Mouse (Mus musculus) embryonic stem cell, embryonic (primary cell): ENCODE measurements around the gene Trank1.

Experiments used
- CTCF ChIA-PET, 4 experiments: fragments of 300-600 bp in 2 of 4; fragments of 350-600 bp in 2 of 4; sonication (Branson Sonifier 250); formaldehyde crosslinking; loops; one replicate each; lab custom pipeline; 2022; ENCODE audit warnings: inconsistent platforms in 2 of 4; lab: Charles Lee
- POLR2A ChIA-PET, 4 experiments: fragments of 300-600 bp in 2 of 4; fragments of 350-600 bp in 2 of 4; sonication (Branson Sonifier 250); formaldehyde crosslinking; loops; one replicate each; lab custom pipeline; 2022; ENCODE audit warnings: antibody characterized with exemption in 4 of 4, inconsistent platforms in 1 of 4; lab: Charles Lee

Trank1 gene

GRCm38 (mm10) chr9:111386569-111386968, 75.0 kb downstream of the Trank1 start:
- POLR2A ChIA-PET, result interaction anchor here in 2 of 4 experiments (0.8 to 1.1 kb wide), 2 partner anchors 8 to 115 kb away, joined by 3 read pairs; partner anchors contain the start of genes Epm2aip1 (in 1 of the 2) and Mlh1 (in 1 of the 2)

GRCm38 (mm10) chr9:111387576-111387975, 76.0 kb downstream of the Trank1 start:
- ChIA-PET CTCF (interaction anchor here in 1 of 4 experiments (0.6 kb wide), 1 partner anchor 31 kb away, joined by 3 read pairs; no protein-coding TSS in a partner anchor), POLR2A (no interaction called here)

More at GRCm38 (mm10) chr9:111386569-111386968, 75.0 kb downstream of the Trank1 start:
- CTCF ChIA-PET, result interaction anchor here in 2 of 4 experiments (0.7 to 1.5 kb wide), 2 partner anchors 30 to 373 kb away, joined by 3 read pairs; no protein-coding TSS in a partner anchor

GRCm38 (mm10) chr9:111390016-111390415, 78.5 kb downstream of the Trank1 start:
- POLR2A ChIA-PET, result no interaction called here
- CTCF ChIA-PET, result interaction anchor here in 1 of 4 experiments (1.6 kb wide), 1 partner anchor 101 kb away, joined by 3 read pairs; no protein-coding TSS in a partner anchor

GRCm38 (mm10) chr9:111391036-111391435, 79.5 kb downstream of the Trank1 start:
- ChIA-PET CTCF (no interaction called here), POLR2A (interaction anchor here in 1 of 4 experiments (0.6 kb wide), 1 partner anchor 225 kb away, joined by 4 read pairs; no protein-coding TSS in a partner anchor)

GRCm38 (mm10) chr9:111391926-111392442, 80.4 kb downstream of the Trank1 start:
- ChIA-PET POLR2A (interaction anchor here in 1 of 4 experiments (0.6 kb wide), 1 partner anchor 224 kb away, joined by 4 read pairs; no protein-coding TSS in a partner anchor), CTCF (no interaction called here)

- POLR2A ChIA-PET, result interaction anchor here in 2 of 4 experiments (0.7 to 1.5 kb wide), 2 partner anchors 9 to 233 kb away, joined by 3 to 4 read pairs; no protein-coding TSS in a partner anchor
Measured at GRCm38 (mm10) chr9:111395265-111395664, 83.7 kb downstream of the Trank1 start.

GRCm38 (mm10) chr9:111398059-111398458, 86.5 kb downstream of the Trank1 start:
- ChIA-PET CTCF (interaction anchor here in 1 of 4 experiments (0.9 kb wide), 1 partner anchor 16 kb away, joined by 3 read pairs; no protein-coding TSS in a partner anchor), POLR2A (no interaction called here)

More at GRCm38 (mm10) chr9:111395265-111395664, 83.7 kb downstream of the Trank1 start:
- CTCF ChIA-PET, result no interaction called here

GRCm38 (mm10) chr9:111400089-111400488, 88.5 kb downstream of the Trank1 start:
- CTCF ChIA-PET, result no interaction called here
- POLR2A ChIA-PET, result interaction anchor here in 2 of 4 experiments (1.0 to 1.2 kb wide), 2 partner anchors 13 to 68 kb away, joined by 3 read pairs; no protein-coding TSS in a partner anchor

GRCm38 (mm10) chr9:111403159-111403558, 91.6 kb downstream of the Trank1 start:
- ChIA-PET CTCF (interaction anchor here in 1 of 4 experiments (1.0 kb wide), 1 partner anchor 113 kb away, joined by 3 read pairs; no protein-coding TSS in a partner anchor), POLR2A (interaction anchor here in 1 of 4 experiments (0.8 kb wide), 1 partner anchor 41 kb away, joined by 3 read pairs; no protein-coding TSS in a partner anchor)

- ChIA-PET CTCF (interaction anchor here in 1 of 4 experiments (1.6 kb wide), 1 partner anchor 64 kb away, joined by 3 read pairs; no protein-coding TSS in a partner anchor), POLR2A (no interaction called here)
Measured at GRCm38 (mm10) chr9:111404346-111405079, 93.0 kb downstream of the Trank1 start.

- ChIA-PET POLR2A (no interaction called here), CTCF (interaction anchor here in 1 of 4 experiments (1.6 kb wide), 1 partner anchor 63 kb away, joined by 3 read pairs; no protein-coding TSS in a partner anchor)
Measured at GRCm38 (mm10) chr9:111405080-111405428, 93.5 kb downstream of the Trank1 start.

GRCm38 (mm10) chr9:111408012-111408411, 96.5 kb downstream of the Trank1 start:
- ChIA-PET CTCF (no interaction called here), POLR2A (no interaction called here)

- CTCF ChIA-PET, result no interaction called here
- POLR2A ChIA-PET, result no interaction called here
Measured at GRCm38 (mm10) chr9:111408427-111408826, 96.9 kb downstream of the Trank1 start.

- CTCF ChIA-PET, result interaction anchor here in 1 of 4 experiments (0.9 kb wide), 1 partner anchor 490 kb away, joined by 3 read pairs; no protein-coding TSS in a partner anchor
- POLR2A ChIA-PET, result interaction anchor here in 1 of 4 experiments (1.2 kb wide), 1 partner anchor 13 kb away, joined by 3 read pairs; no protein-coding TSS in a partner anchor
Measured at GRCm38 (mm10) chr9:111412471-111413160, 101.1 kb downstream of the Trank1 start.

GRCm38 (mm10) chr9:111421862-111422261, 110.3 kb downstream of the Trank1 start:
- POLR2A ChIA-PET, result interaction anchor here in 2 of 4 experiments (0.5 to 0.6 kb wide), 2 partner anchors 18 to 1754 kb away, joined by 4 read pairs; no protein-coding TSS in a partner anchor
- CTCF ChIA-PET, result interaction anchor here in 2 of 4 experiments (0.6 to 0.8 kb wide), 2 partner anchors 131 to 1008 kb away, joined by 3 read pairs; no protein-coding TSS in a partner anchor

GRCm38 (mm10) chr9:111422567-111422966, 111.0 kb downstream of the Trank1 start:
- POLR2A ChIA-PET, result interaction anchor here in 1 of 4 experiments (0.5 kb wide), 1 partner anchor 17 kb away, joined by 4 read pairs; no protein-coding TSS in a partner anchor
- CTCF ChIA-PET, result interaction anchor here in 1 of 4 experiments (0.7 kb wide), 1 partner anchor 45 kb away, joined by 3 read pairs; no protein-coding TSS in a partner anchor

- CTCF ChIA-PET, result interaction anchor here in 1 of 4 experiments (0.7 kb wide), 1 partner anchor 502 kb away, joined by 8 read pairs; no protein-coding TSS in a partner anchor
Measured at GRCm38 (mm10) chr9:111425113-111425512, 113.6 kb downstream of the Trank1 start.

GRCm38 (mm10) chr9:111425952-111426351, 114.4 kb downstream of the Trank1 start:
- ChIA-PET CTCF (no interaction called here), POLR2A (no interaction called here)

More at GRCm38 (mm10) chr9:111425113-111425512, 113.6 kb downstream of the Trank1 start:
- POLR2A ChIA-PET, result no interaction called here
